In the genomic region with DNA sequence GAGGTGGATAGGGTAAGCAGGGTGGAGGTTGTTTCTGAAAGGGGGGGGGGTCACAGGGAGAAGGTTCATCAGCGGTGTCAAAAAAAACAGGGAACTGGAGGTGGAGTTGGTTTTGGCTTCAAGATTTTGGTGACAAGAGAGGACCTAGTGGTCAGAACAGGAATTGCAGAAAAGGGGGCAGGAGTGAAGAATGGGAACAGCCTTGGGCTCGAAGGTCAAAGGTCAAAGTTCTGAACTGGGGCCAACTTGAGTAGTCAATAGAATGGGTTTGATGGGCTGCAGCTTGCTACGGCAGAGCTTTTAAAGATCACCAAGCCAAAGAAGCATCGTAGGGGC, we compare ENCODE assay signal across 13 mouse cellular contexts. TPM values are rescaled to one million over a fixed set of nuclear protein-coding genes. Genes with fewer than 3 reads are reported as not detected.
A peak's percentile ranks its signal among the peaks of the same experiment; 100 is the strongest.
DNase-seq lines count a peak whose midpoint lies in the region; ATAC-seq lines count a peak whose summit lies in the region.
"Had no signal": no experiment of that assay in that cellular context is flagged by ENCODE, and none has a peak within 500 bp of the region (broad histone marks: within the 10 kb centered on the region; RNA-seq: fewer than 3 reads in every experiment).

No protein-coding gene starts in this region.

- DNase-seq in kidney, postnatal 10 days: peak; percentile 15
- DNase-seq in kidney, postnatal 4 days: no peak
- DNase-seq in B cell, adult 2 months: peak; percentile 20 to 33
- peak; percentile 20 for DNase-seq in NIH3T3 (ENCODE audit: low read depth)
- DNase-seq in ovary, adult 18-20 months (ENCODE audit: low spot score): no peak
- DNase-seq in left cerebral cortex, adult 8-10 months (ENCODE audit: low spot score in 2 of 2): no peak
- DNase-seq in urinary bladder, postnatal 25 days (ENCODE audit: low spot score): no peak
- DNase-seq: cerebellum, postnatal 10 days; liver, embryonic 13.5 days; thymus, adult 2 months had no signal

- ATAC-seq in megakaryocyte, adult 5-6 weeks (ENCODE audit: poor library complexity, severe bottlenecking): peak; percentile 67
- ATAC-seq: forebrain, embryonic 13.5 days had no signal

RNA-seq across cellular contexts. Expression of gene 4930524J08Rik, which starts 28.1 kb away (rescaled TPM):
- 0.51 and 2.3 TPM in 2 replicates for total RNA-seq in megakaryocyte, adult 5-6 weeks (2015)
- 0.44 and 1.7 TPM in 2 replicates for total RNA-seq in megakaryocyte, adult 5-6 weeks (2017)
- total RNA-seq in left cerebral cortex, adult 8-10 months (2022): 1 to 10 TPM; 1.1 to 3.3 (median 1.6) TPM
- total RNA-seq: monocyte, adult 5-6 weeks had no signal

RNA-seq across cellular contexts. Expression of gene Hnrnpd, which starts 28.3 kb away (rescaled TPM):
- 268 and 281 TPM in 2 replicates for total RNA-seq in megakaryocyte, adult 5-6 weeks (2015)
- total RNA-seq in megakaryocyte, adult 5-6 weeks (2017): 99.0 and 176 TPM in 2 replicates
- 100 to 1,000 TPM; 182 to 239 (median 222) TPM for total RNA-seq in left cerebral cortex, adult 8-10 months (2022)

RNA-seq across cellular contexts. Expression of gene Hnrnpdl, which starts 32.5 kb away (rescaled TPM):
- 196 and 214 TPM in 2 replicates for total RNA-seq in megakaryocyte, adult 5-6 weeks (2015)
- 356 and 360 TPM in 2 replicates for total RNA-seq in megakaryocyte, adult 5-6 weeks (2017)
- 100 to 1,000 TPM; 163 to 200 (median 198) TPM for total RNA-seq in left cerebral cortex, adult 8-10 months (2022)

RNA-seq across cellular contexts. Expression of gene Enoph1, which starts 32.8 kb away (rescaled TPM):
- 32.5 and 35.1 TPM in 2 replicates for total RNA-seq in megakaryocyte, adult 5-6 weeks (2015)
- 35.4 and 36.5 TPM in 2 replicates for total RNA-seq in megakaryocyte, adult 5-6 weeks (2017)
- 10 to 100 TPM; 47.3 to 54.4 (median 52.2) TPM for total RNA-seq in left cerebral cortex, adult 8-10 months (2022)

Comparison
In these comparisons a context has a peak if more than half of its experiments do, and no peak if none do; other contexts are left out.
1. DNase-seq: peak in kidney, postnatal 10 days (single experiment), B cell, adult 2 months (2 of 2) and NIH3T3 (single experiment); none in kidney, postnatal 4 days (0 of 2), ovary, adult 18-20 months (single experiment), left cerebral cortex, adult 8-10 months (0 of 2) and urinary bladder, postnatal 25 days (single experiment).